Mouse (Mus musculus) kidney, adult 2 months (tissue): Measurements from ENCODE around the gene Ppp1r12b. TPM values are rescaled to one million over a fixed set of nuclear protein-coding genes. Genes with fewer than 3 reads are reported as not detected.

Experiments
- DNase-seq: peaks from one replicate; pipeline ENCODE4 v3.0.0; 2021
- H3K27ac ChIP-seq: fragments of 200-500 bp; 2 replicates; pipeline ENCODE4 v1.5.1; 2012; ENCODE audit warnings: low read depth, low read length, control low read depth, inconsistent platforms; ENCODE audit not compliant: insufficient read depth
- H3K27me3 ChIP-seq: fragments of 200-500 bp; replicated peaks from 2 replicates; pipeline ENCODE4 v1.6.1; 2012; ENCODE audit warnings: mild to moderate bottlenecking, moderate library complexity, low read length, inconsistent platforms; ENCODE audit not compliant: control insufficient read depth, insufficient read depth
- H3K36me3 ChIP-seq: fragments of 200-500 bp; 2 replicates; pipeline ENCODE4 v1.6.1; 2012; ENCODE audit warnings: mild to moderate bottlenecking, moderate library complexity, low read length, inconsistent platforms; ENCODE audit not compliant: control insufficient read depth, insufficient read depth
- H3K4me1 ChIP-seq: fragments of 200-500 bp; 2 replicates; pipeline ENCODE4 v1.6.1; 2011; ENCODE audit warnings: low read length; ENCODE audit not compliant: control insufficient read depth, insufficient read depth
- H3K4me3 ChIP-seq: fragments of 200-500 bp; 2 replicates; pipeline ENCODE4 v1.5.1; 2011; ENCODE audit warnings: mild to moderate bottlenecking, low read depth, low read length, control low read depth; ENCODE audit not compliant: insufficient read depth
- CTCF ChIP-seq: fragments of 200-500 bp; conservative IDR thresholded peaks from 2 replicates; pipeline ENCODE4 v1.5.1; 2011; ENCODE audit warnings: low read depth, mild to moderate bottlenecking, control low read depth, low read length, moderate library complexity, mixed read lengths; ENCODE audit not compliant: insufficient read depth, insufficient read length
- POLR2A ChIP-seq: fragments of 200-500 bp; IDR thresholded peaks from one replicate; pipeline ENCODE4 v1.6.1; 2011; ENCODE audit warnings: low read depth, low read length, control low read depth
- WGBS: fragments of 180-500 bp; shearing (Covaris S2); methylation state at CpG from one replicate; pipeline ENCODE4 v1.1.7; 2018; 5-methylcytosine and 5-hydroxymethylcytosine counted together
- polyA plus RNA-seq: library from polyadenylated mRNA; depleted of rRNA; stranded (reverse); fragments of >200 nt; gene quantifications from 2 replicates; pipeline ENCODE4 v1.2.3, GENCODE M21; 2012

Gene Ppp1r12b
- polyA plus RNA-seq, 1 experiment, result 5.6 TPM

GRCm38 (mm10) chr1:134910037-134910436, 45.7 kb downstream of the Ppp1r12b start:
- Histone ChIP-seq H3K27ac (no peak overlapping the region), H3K4me1 (no peaks in the 10 kb centered on the region), H3K4me3 (no peak overlapping the region), H3K27me3 (no peaks in the 10 kb centered on the region), H3K36me3 (no peaks in the 10 kb centered on the region)
- TF ChIP-seq CTCF, result no peak
- TF ChIP-seq POLR2A, result no peak
- WGBS, result 56% methylated on average over 3 of the region's 3 CpGs
- no peak for DNase-seq

- 63% methylated on average over 9 of the region's 9 CpGs for WGBS
- Histone ChIP-seq H3K4me3 (no peak overlapping the region), H3K27me3 (no peaks in the 10 kb centered on the region), H3K27ac (no peak overlapping the region), H3K4me1 (no peaks in the 10 kb centered on the region), H3K36me3 (no peaks in the 10 kb centered on the region)
- DNase-seq, result no peak
- no peak for TF ChIP-seq POLR2A
- TF ChIP-seq CTCF, result no peak
Measured at GRCm38 (mm10) chr1:134909442-134909841, 46.3 kb downstream of the Ppp1r12b start.

DNA sequence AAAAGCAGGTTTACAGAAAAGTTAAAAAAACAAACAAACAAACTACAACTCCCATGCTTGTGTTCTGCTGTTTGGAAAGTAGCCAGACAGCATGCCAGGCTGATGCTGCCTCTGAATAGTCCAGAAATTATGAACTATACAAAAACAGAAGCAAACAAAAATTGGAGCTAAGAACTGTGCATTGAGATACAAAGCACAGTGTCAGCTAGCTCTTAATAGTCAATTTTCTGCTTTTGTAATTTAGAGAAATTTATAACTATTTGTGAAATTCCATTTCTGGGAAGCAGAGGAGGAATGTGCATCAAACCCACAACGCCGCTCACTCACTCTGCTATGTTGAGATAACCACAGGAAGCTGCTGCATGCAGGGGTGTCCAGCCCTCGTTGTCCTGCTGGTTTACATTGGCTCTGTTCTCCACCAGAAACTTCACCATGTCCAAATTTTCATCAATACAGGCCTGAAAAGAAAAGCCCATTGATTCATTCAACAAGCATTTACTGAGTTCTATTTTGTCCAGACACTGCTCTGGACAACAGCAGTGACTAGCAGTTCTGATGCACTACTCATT, 53.6 kb downstream of the Ppp1r12b start:
- DNase-seq, result peak; percentile 31
- no peaks in the 10 kb centered on the region for H3K27me3 ChIP-seq
- no peak for TF ChIP-seq CTCF
- TF ChIP-seq POLR2A, result no peak
- no peak overlapping the region for H3K27ac ChIP-seq
- H3K4me1 ChIP-seq, result no peaks in the 10 kb centered on the region
- no peaks in the 10 kb centered on the region for H3K36me3 ChIP-seq
- H3K4me3 ChIP-seq, result no peak overlapping the region
- 56% methylated on average over 3 of the region's 3 CpGs for WGBS

- Histone ChIP-seq H3K27ac (no peak overlapping the region), H3K4me1 (no peaks in the 10 kb centered on the region), H3K27me3 (no peaks in the 10 kb centered on the region), H3K4me3 (no peak overlapping the region), H3K36me3 (no peaks in the 10 kb centered on the region)
- no peak for DNase-seq
- WGBS, result 94% methylated on average over 6 of the region's 6 CpGs
- TF ChIP-seq CTCF (no peak), POLR2A (no peak)
Measured at GRCm38 (mm10) chr1:134896008-134896407, 59.7 kb downstream of the Ppp1r12b start.

DNA sequence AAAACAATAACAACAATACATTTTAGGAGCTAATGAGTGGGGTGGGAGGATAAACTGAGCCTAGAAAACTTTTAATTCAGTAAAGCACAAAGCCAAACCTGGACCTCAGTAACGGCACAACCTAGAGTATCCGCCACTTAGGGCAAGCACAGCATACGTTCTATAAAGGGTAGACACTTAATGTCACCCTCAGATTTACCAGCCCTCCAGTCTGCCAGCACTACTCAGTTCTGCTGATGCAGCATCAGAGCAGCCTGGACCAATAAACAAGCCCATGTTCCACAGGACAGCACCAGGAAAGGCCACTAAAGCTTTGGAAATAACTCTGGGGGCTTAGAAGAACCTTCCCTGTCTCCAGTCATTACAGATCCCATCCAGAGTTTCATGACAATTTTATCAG, 60.9 kb downstream of the Ppp1r12b start:
- Histone ChIP-seq H3K27me3 (no peaks in the 10 kb centered on the region), H3K36me3 (peaks cover under 1% of the 10 kb centered on the region; the same call in 1 of the 2 replicates), H3K4me1 (no peaks in the 10 kb centered on the region), H3K4me3 (no peak overlapping the region), H3K27ac (no peak overlapping the region)
- TF ChIP-seq POLR2A (no peak), CTCF (no peak)
- 92% methylated on average over 3 of the region's 3 CpGs for WGBS
- no peak for DNase-seq

GRCm38 (mm10) chr1:134891916-134892315, 63.8 kb downstream of the Ppp1r12b start:
- Histone ChIP-seq H3K36me3 (peaks cover 2% of the 10 kb centered on the region; the same call in 1 of the 2 replicates), H3K4me3 (no peak overlapping the region), H3K4me1 (no peaks in the 10 kb centered on the region), H3K27me3 (no peaks in the 10 kb centered on the region), H3K27ac (no peak overlapping the region)
- DNase-seq, result peak; percentile 7
- WGBS, result 46% methylated on average over 5 of the region's 5 CpGs
- TF ChIP-seq CTCF (no peak), POLR2A (no peak)

- Histone ChIP-seq H3K27ac (no peak overlapping the region), H3K4me1 (no peaks in the 10 kb centered on the region), H3K36me3 (peaks cover 6% of the 10 kb centered on the region; the same call in 1 of the 2 replicates), H3K4me3 (no peak overlapping the region), H3K27me3 (no peaks in the 10 kb centered on the region)
- TF ChIP-seq POLR2A (no peak), CTCF (no peak)
- no peak for DNase-seq
- 95% methylated on average over 6 of the region's 6 CpGs for WGBS
Measured at GRCm38 (mm10) chr1:134889629-134890028, 66.1 kb downstream of the Ppp1r12b start.
